In genomic region chr10:109852392-109852791, GRCm38 (mm10) we compare ENCODE assay signal across 14 mouse cellular contexts.
DNase-seq lines count a peak whose midpoint lies in the region; ATAC-seq and TF ChIP-seq lines count a peak whose summit lies in the region.
"Had no signal": no experiment of that assay in that cellular context is flagged by ENCODE, and none has a peak within 500 bp of the region (broad histone marks: within the 10 kb centered on the region; RNA-seq: fewer than 3 reads in every experiment).

No protein-coding gene starts in this region.

- no peaks in the 10 kb centered on the region for H3K9me3 ChIP-seq in limb, embryonic 11.5 days (ENCODE audit: control insufficient read depth, low read length)
- H3K9me3 ChIP-seq in limb, embryonic 10.5 days (replicated peaks): no peaks in the 10 kb centered on the region
- H3K9me3 ChIP-seq: midbrain, embryonic 10.5 days; neural tube, embryonic 12.5 days had no signal

- WGBS in limb, embryonic 11.5 days: 33% methylated on average over 7 of the region's 7 CpGs
- 46% methylated on average over 7 of the region's 7 CpGs for WGBS in limb, embryonic 10.5 days

- no peaks in the 10 kb centered on the region for H3K27me3 ChIP-seq in limb, embryonic 11.5 days (ENCODE audit: control insufficient read depth, insufficient read depth, low read length)
- no peaks in the 10 kb centered on the region for H3K27me3 ChIP-seq in limb, embryonic 10.5 days (ENCODE audit: low read depth, poor library complexity, severe bottlenecking)
- H3K27me3 ChIP-seq: neural tube, embryonic 12.5 days had no signal

- H3K27ac ChIP-seq in limb, embryonic 11.5 days (replicated peaks; ENCODE audit: low read depth, low read length): no peak overlapping the region
- no peak overlapping the region for H3K27ac ChIP-seq in limb, embryonic 10.5 days
- H3K27ac ChIP-seq in left cerebral cortex, adult 2 months: no peak overlapping the region
- H3K27ac ChIP-seq: midbrain, embryonic 10.5 days; neural tube, embryonic 12.5 days; stomach, postnatal 0 days had no signal

- H3K36me3 ChIP-seq in limb, embryonic 11.5 days (ENCODE audit: control insufficient read depth, insufficient read depth, low read length): no peaks in the 10 kb centered on the region
- H3K36me3 ChIP-seq in limb, embryonic 10.5 days: no peaks in the 10 kb centered on the region
- H3K36me3 ChIP-seq: midbrain, embryonic 10.5 days; neural tube, embryonic 12.5 days had no signal

- intact Hi-C loops in gastrocnemius, postnatal 14 days (cut with DNase I; ENCODE audit: low total_unique reads): no loop called here
- intact Hi-C loops in left cerebral cortex, adult 2 months (cut with DNase I): no loop called here

- peak; percentile 11 for DNase-seq in gastrocnemius, postnatal 14 days
- no peak for DNase-seq in gastrocnemius, postnatal 25 days
- DNase-seq in limb, embryonic 11.5 days (ENCODE audit: low spot score): peak; percentile 57
- no peak for DNase-seq in limb, embryonic 10.5 days (ENCODE audit: low spot score)
- peak; percentile 13 for DNase-seq in R1 (ENCODE audit: low read depth, low spot score)
- peak; percentile 31 for DNase-seq in forelimb bud, embryonic 11.5 days (ENCODE audit: low read depth, low spot score)
- DNase-seq in left cerebral cortex, adult 2 months (ENCODE audit: extremely low spot score in 1 of 2, low spot score in 2 of 2): no peak
- no peak for DNase-seq in thymus, postnatal 10 days (ENCODE audit: low spot score in 2 of 2)
- DNase-seq: B cell, adult 2 months; cerebellum, adult 2 months; forebrain, postnatal 0 days had no signal

- no peaks in the 10 kb centered on the region for H3K4me1 ChIP-seq in limb, embryonic 11.5 days (ENCODE audit: control insufficient read depth, insufficient read depth, low read length)
- H3K4me1 ChIP-seq in limb, embryonic 10.5 days: no peaks in the 10 kb centered on the region
- H3K4me1 ChIP-seq: midbrain, embryonic 10.5 days; neural tube, embryonic 12.5 days had no signal

- H3K9ac ChIP-seq in limb, embryonic 11.5 days (ENCODE audit: low read length): no peak overlapping the region
- H3K9ac ChIP-seq: forebrain, postnatal 0 days; neural tube, embryonic 12.5 days had no signal

- TF ChIP-seq CTCF in left cerebral cortex, adult 2 months (IDR thresholded peaks at IDR 0.05): no peak

- H3K4me3 ChIP-seq in limb, embryonic 11.5 days (ENCODE audit: low read depth, low read length): no peak overlapping the region
- H3K4me3 ChIP-seq in limb, embryonic 10.5 days: no peak overlapping the region
- H3K4me3 ChIP-seq in left cerebral cortex, adult 2 months: no peak overlapping the region
- H3K4me3 ChIP-seq: midbrain, embryonic 10.5 days; neural tube, embryonic 12.5 days had no signal

- ATAC-seq in limb, embryonic 11.5 days (ENCODE audit: insufficient number of reproducible peaks, low FRiP score, low TSS enrichment, low read depth): no peak
- ATAC-seq: forebrain, postnatal 0 days had no signal

- H3K4me2 ChIP-seq in limb, embryonic 11.5 days (ENCODE audit: low read depth, severe bottlenecking): no peak overlapping the region
- H3K4me2 ChIP-seq: neural tube, embryonic 12.5 days had no signal

Comparison
In these comparisons a context has a peak if more than half of its experiments do, and no peak if none do; other contexts are left out.
1. DNase-seq: peak in gastrocnemius, postnatal 14 days (single experiment), limb, embryonic 11.5 days (single experiment), R1 (single experiment) and forelimb bud, embryonic 11.5 days (single experiment); none in gastrocnemius, postnatal 25 days (single experiment), limb, embryonic 10.5 days (single experiment), left cerebral cortex, adult 2 months (0 of 2) and thymus, postnatal 10 days (0 of 2).